Mouse (Mus musculus): ENCODE measurements at regions not wholly inside any gene's neighbourhood (a gene's known extent, or its start where the extent isn't known, plus 50 kb on each side); places are given as distances from the start of the nearest gene placed in this dataset.
A peak's percentile ranks its signal among the peaks of the same experiment; 100 is the strongest.

DNA sequence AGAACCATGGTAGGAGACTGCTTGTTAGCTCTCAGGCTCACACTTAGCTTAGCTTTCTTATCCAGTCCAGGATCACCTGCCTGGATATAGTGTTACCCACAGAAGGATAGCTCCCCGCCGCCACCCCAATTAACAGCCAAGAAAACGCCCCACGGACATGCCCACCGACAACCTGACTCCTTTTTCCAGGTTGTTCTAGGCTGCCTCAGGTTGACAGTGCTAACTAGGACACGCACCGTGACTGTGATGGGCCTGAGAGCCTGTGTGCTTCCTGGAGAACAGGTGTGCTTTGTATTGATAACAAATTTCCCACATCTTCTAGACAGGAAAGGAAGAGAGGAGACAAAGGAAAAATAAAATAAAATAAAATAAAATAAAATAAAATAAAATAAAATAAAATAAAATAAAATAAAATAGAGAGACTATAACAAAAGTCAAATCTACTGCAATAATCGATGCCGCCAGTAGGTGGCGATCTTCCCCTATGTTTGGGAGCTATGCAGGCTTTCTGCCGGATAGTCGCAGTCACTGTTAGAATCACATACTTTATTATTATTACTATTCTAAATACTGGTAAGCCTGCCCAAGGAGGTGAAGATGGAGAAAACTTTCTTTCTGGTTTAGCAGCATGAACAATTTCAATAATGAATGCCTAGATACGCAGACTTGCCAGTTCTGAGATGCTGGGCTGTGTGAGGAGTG, 175.5 kb upstream of the BB014433 start:
- Histone ChIP-seq H3K4me3 (ENCODE audit: control insufficient read depth in 1 of 2, insufficient read depth in 1 of 2, low read depth in 2 of 2, low read length in 2 of 2) (no peak overlapping the region), H3K9ac (ENCODE audit: control insufficient read depth, low read depth, low read length, poor library complexity, severe bottlenecking) (no peak overlapping the region), H3K36me3 (ENCODE audit: control insufficient read depth in 1 of 2, insufficient read depth in 2 of 2, low read length in 2 of 2) (no peaks in the 10 kb centered on the region), H3K27ac (ENCODE audit: control insufficient read depth, low read depth, low read length) (no peak overlapping the region), H3K79me2 (ENCODE audit: control insufficient read depth, insufficient read depth, low read length, poor library complexity) (no peaks in the 10 kb centered on the region), H3K9me3 (replicated peaks; ENCODE audit: insufficient read depth, low read length) (no peaks in the 10 kb centered on the region), H3K4me1 (ENCODE audit: control insufficient read depth in 1 of 2, insufficient read depth in 2 of 2, low read length in 2 of 2) (no peaks in the 10 kb centered on the region), H3K27me3 (ENCODE audit: control insufficient read depth in 1 of 2, insufficient read depth in 2 of 2, low read length in 2 of 2) (no peaks in the 10 kb centered on the region)
- TF ChIP-seq CTCF (IDR thresholded peaks at IDR 0.05 in 2 of 3, conservative IDR thresholded peaks at IDR 0.05 in 1 of 3; ENCODE audit: control insufficient read depth in 1 of 3, insufficient read depth in 1 of 3, low read depth in 2 of 3, low read length in 3 of 3, poor library complexity in 1 of 3, severe bottlenecking in 1 of 3) (peak; percentile 49 to 64 (median 52)), RAD21 (IDR thresholded peaks at IDR 0.05; ENCODE audit: low read depth, low read length) (peak; percentile 67), MAX (IDR thresholded peaks at IDR 0.05; ENCODE audit: low read length) (no peak), SMC3 (IDR thresholded peaks at IDR 0.05; ENCODE audit: low read depth, low read length) (peak; percentile 27)
- peak; percentile 14 for DNase-seq (ENCODE audit: low read depth, low spot score)

DNA sequence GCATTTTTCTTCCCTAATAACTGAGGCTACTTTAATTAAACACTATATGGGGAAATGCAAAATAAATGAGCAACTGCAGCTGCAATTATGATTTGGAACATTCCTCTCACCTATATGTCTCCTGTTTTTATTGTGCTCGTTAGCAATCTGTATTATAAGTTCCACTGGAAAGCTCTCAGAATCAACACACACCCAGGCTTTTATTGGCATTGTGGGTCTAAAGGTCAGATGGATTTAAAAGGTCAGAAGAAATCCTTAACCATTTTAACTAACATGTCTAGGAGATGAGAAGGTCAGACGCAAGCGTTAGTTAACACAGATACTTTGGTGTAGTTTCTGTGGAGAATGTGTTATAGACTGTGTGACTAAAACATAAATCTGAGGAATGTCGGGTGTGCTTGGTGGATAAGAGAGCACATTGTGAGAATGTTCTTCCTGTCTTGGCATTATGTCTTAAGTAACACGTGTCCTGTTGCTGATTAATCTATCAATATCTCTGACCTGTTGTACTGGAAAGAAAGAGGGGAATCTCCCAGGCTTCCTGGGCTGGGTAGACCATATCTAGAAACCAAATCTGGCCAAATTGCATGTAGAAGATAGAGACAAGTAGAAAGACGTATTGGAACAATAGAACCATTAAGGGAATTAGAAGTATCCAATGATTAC, 164.1 kb upstream of the BB014433 start:
- H3K4me3 ChIP-seq (ENCODE audit: control insufficient read depth in 1 of 2, insufficient read depth in 1 of 2, low read depth in 2 of 2, low read length in 2 of 2) = no peak overlapping the region
- no peaks in the 10 kb centered on the region for H3K36me3 ChIP-seq (ENCODE audit: control insufficient read depth in 1 of 2, insufficient read depth in 2 of 2, low read length in 2 of 2)
- H3K27ac ChIP-seq (ENCODE audit: control insufficient read depth, low read depth, low read length) = no peak overlapping the region
- no peak for DNase-seq (ENCODE audit: low read depth, low spot score)
- no peaks in the 10 kb centered on the region for H3K79me2 ChIP-seq (ENCODE audit: control insufficient read depth, insufficient read depth, low read length, poor library complexity)
- H3K9ac ChIP-seq (ENCODE audit: control insufficient read depth, low read depth, low read length, poor library complexity, severe bottlenecking) = no peak overlapping the region
- no peaks in the 10 kb centered on the region for H3K9me3 ChIP-seq (replicated peaks; ENCODE audit: insufficient read depth, low read length)
- H3K27me3 ChIP-seq (ENCODE audit: control insufficient read depth in 1 of 2, insufficient read depth in 2 of 2, low read length in 2 of 2) = no peaks in the 10 kb centered on the region
- H3K4me1 ChIP-seq (ENCODE audit: control insufficient read depth in 1 of 2, insufficient read depth in 2 of 2, low read length in 2 of 2) = no peaks in the 10 kb centered on the region
- no peak for TF ChIP-seq POLR2AphosphoS2 (IDR thresholded peaks at IDR 0.05; ENCODE audit: low read length)

DNA sequence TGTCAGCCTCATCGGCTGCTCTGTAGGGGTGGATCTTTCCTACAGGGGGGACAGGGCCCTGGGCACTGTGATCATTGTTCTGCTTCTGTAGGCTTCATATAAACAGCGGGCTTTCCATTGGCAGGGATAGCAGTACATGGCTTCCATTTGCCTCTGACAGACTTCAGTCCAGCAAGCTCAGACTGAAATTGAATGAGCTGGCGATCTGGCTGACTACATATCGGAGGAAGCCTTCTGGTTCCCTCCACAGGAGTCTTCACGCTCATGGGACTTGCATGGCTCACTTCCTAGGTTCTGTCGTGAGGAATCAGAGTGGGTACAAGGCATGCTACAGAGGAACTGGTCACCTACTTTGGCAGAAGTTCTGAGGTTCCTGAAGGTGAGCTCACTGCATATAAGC, 155.7 kb upstream of the BB014433 start:
- Histone ChIP-seq H3K4me1 (ENCODE audit: control insufficient read depth in 1 of 2, insufficient read depth in 2 of 2, low read length in 2 of 2) (no peaks in the 10 kb centered on the region), H3K79me2 (ENCODE audit: control insufficient read depth, insufficient read depth, low read length, poor library complexity) (no peaks in the 10 kb centered on the region), H3K9me3 (replicated peaks; ENCODE audit: insufficient read depth, low read length) (no peaks in the 10 kb centered on the region), H3K9ac (ENCODE audit: control insufficient read depth, low read depth, low read length, poor library complexity, severe bottlenecking) (no peak overlapping the region), H3K27ac (ENCODE audit: control insufficient read depth, low read depth, low read length) (no peak overlapping the region), H3K27me3 (ENCODE audit: control insufficient read depth in 1 of 2, insufficient read depth in 2 of 2, low read length in 2 of 2) (no peaks in the 10 kb centered on the region), H3K4me3 (ENCODE audit: control insufficient read depth in 1 of 2, insufficient read depth in 1 of 2, low read depth in 2 of 2, low read length in 2 of 2) (no peak overlapping the region), H3K36me3 (ENCODE audit: control insufficient read depth in 1 of 2, insufficient read depth in 2 of 2, low read length in 2 of 2) (no peaks in the 10 kb centered on the region)
- TF ChIP-seq E2F4 (IDR thresholded peaks at IDR 0.05; ENCODE audit: borderline replicate concordance, low read depth, low read length) (no peak), ELF1 (IDR thresholded peaks at IDR 0.05; ENCODE audit: low read depth, low read length) (no peak), CHD2 (IDR thresholded peaks at IDR 0.05; ENCODE audit: low read length) (no peak), RAD21 (IDR thresholded peaks at IDR 0.05; ENCODE audit: low read depth, low read length) (no peak), GATA1 (IDR thresholded peaks at IDR 0.05; ENCODE audit: low read depth, low read length) (no peak), CTCF (IDR thresholded peaks at IDR 0.05 in 2 of 3, conservative IDR thresholded peaks at IDR 0.05 in 1 of 3; ENCODE audit: control insufficient read depth in 1 of 3, insufficient read depth in 1 of 3, low read depth in 2 of 3, low read length in 3 of 3, poor library complexity in 1 of 3, severe bottlenecking in 1 of 3) (no peak), ZKSCAN1 (IDR thresholded peaks at IDR 0.05; ENCODE audit: low read depth, low read length) (no peak), MXI1 (IDR thresholded peaks at IDR 0.05; ENCODE audit: low read depth, low read length) (no peak), CHD1 (IDR thresholded peaks at IDR 0.05; ENCODE audit: low read depth, low read length) (no peak), TCF12 (IDR thresholded peaks at IDR 0.05; ENCODE audit: low read depth, low read length) (no peak), MYC (IDR thresholded peaks at IDR 0.05; ENCODE audit: low read depth, low read length) (no peak), EP300 (IDR thresholded peaks at IDR 0.05; ENCODE audit: low read depth in 1 of 2, low read length in 2 of 2) (no peak), POLR2AphosphoS2 (IDR thresholded peaks at IDR 0.05; ENCODE audit: low read length) (no peak), JUND (IDR thresholded peaks at IDR 0.05; ENCODE audit: low read depth, low read length) (no peak), GABPA (IDR thresholded peaks at IDR 0.05; ENCODE audit: low read depth, low read length) (no peak), MAFK (IDR thresholded peaks at IDR 0.05; ENCODE audit: borderline replicate concordance, low read depth, low read length) (no peak), POLR2A (IDR thresholded peaks at IDR 0.05; ENCODE audit: control insufficient read depth in 1 of 2, insufficient read depth in 1 of 2, low read depth in 1 of 2, low read length in 2 of 2, poor library complexity in 1 of 2) (no peak), USF2 (IDR thresholded peaks at IDR 0.05; ENCODE audit: borderline replicate concordance in 1 of 2, insufficient read depth in 1 of 2, low read depth in 1 of 2, low read length in 2 of 2) (no peak), SIN3A (IDR thresholded peaks at IDR 0.05; ENCODE audit: low read length) (no peak)
- DNase-seq (ENCODE audit: low read depth, low spot score) = no peak

Data from MEL (cell line).